Mouse (Mus musculus) E14TG2a.4 (cell line): ENCODE measurements around the gene Kif1bp.

Experiments used
- CTCF ChIP-seq: conservative IDR thresholded peaks from 2 replicates; pipeline ENCODE4 v1.5.1; 2014; ENCODE audit warnings: low read length
- NANOG ChIP-seq: IDR thresholded peaks from 2 replicates; pipeline ENCODE4 v1.6.1; 2014; ENCODE audit warnings: borderline replicate concordance, low read length, mixed read lengths
- POU5F1 ChIP-seq: IDR thresholded peaks from 2 replicates; pipeline ENCODE4 v1.6.1; 2014; ENCODE audit warnings: low read length, borderline replicate concordance

- TF ChIP-seq CTCF (no peak), POU5F1 (no peak), NANOG (no peak)
Measured at GRCm38 (mm10) chr10:62602177-62603040, 24.2 kb upstream of the Kif1bp start, which contains the start of gene Ddx21.
